Mouse (Mus musculus): Measurements from ENCODE around the gene Pglyrp2.

The Pglyrp2 gene

GRCm38 (mm10) chr17:32424034-32424433 is at the start of gene Pglyrp2:
Gene Pglyrp2 (minus strand): TSS chr17:32424167.
- no peak for DNase-seq

- DNase-seq: no peak
These were observed 48.2 kb upstream of the Pglyrp2 start for GRCm38 (mm10) chr17:32472176-32472575.

- DNase-seq: no peak
These were observed 46.8 kb upstream of the Pglyrp2 start for GRCm38 (mm10) chr17:32470795-32471194.

- no peak for DNase-seq
These were observed 44.5 kb upstream of the Pglyrp2 start for GRCm38 (mm10) chr17:32468494-32468893.

GRCm38 (mm10) chr17:32454997-32455396 is 31.0 kb upstream of the Pglyrp2 start:
- no peak for DNase-seq

GRCm38 (mm10) chr17:32454188-32454587 is 30.2 kb upstream of the Pglyrp2 start:
- DNase-seq: no peak

- no peak for DNase-seq
These were observed 28.5 kb upstream of the Pglyrp2 start, which contains the start of gene Cyp4f39 for GRCm38 (mm10) chr17:32452482-32452881. Gene Cyp4f39 (plus strand): TSS chr17:32452723.

GRCm38 (mm10) chr17:32450844-32451537 is 27.0 kb upstream of the Pglyrp2 start:
- no peak for DNase-seq

GRCm38 (mm10) chr17:32449042-32449441 is 25.1 kb upstream of the Pglyrp2 start:
- no peak for DNase-seq

- DNase-seq: no peak
These were observed 23.2 kb upstream of the Pglyrp2 start for GRCm38 (mm10) chr17:32447195-32447594.

GRCm38 (mm10) chr17:32445016-32445415 is 21.0 kb upstream of the Pglyrp2 start:
- no peak for DNase-seq

- DNase-seq: no peak
These were observed 19.3 kb upstream of the Pglyrp2 start for GRCm38 (mm10) chr17:32443245-32443644.

- no peak for DNase-seq
These were observed 13.1 kb upstream of the Pglyrp2 start for GRCm38 (mm10) chr17:32437106-32437505.

GRCm38 (mm10) chr17:32435151-32435550 is 11.2 kb upstream of the Pglyrp2 start:
- DNase-seq: no peak

- DNase-seq: no peak
These were observed 10.4 kb upstream of the Pglyrp2 start for GRCm38 (mm10) chr17:32434324-32434723.

- no peak for DNase-seq
These were observed 8.0 kb upstream of the Pglyrp2 start for GRCm38 (mm10) chr17:32431972-32432371.

- DNase-seq: no peak
These were observed 2.6 kb upstream of the Pglyrp2 start for GRCm38 (mm10) chr17:32426610-32427009.

- DNase-seq: no peak
These were observed 3.2 kb downstream of the Pglyrp2 start for GRCm38 (mm10) chr17:32420781-32421180.

GRCm38 (mm10) chr17:32419989-32420388 is 4.0 kb downstream of the Pglyrp2 start:
- no peak for DNase-seq

GRCm38 (mm10) chr17:32416771-32417170 is 7.2 kb downstream of the Pglyrp2 start:
- no peak for DNase-seq

GRCm38 (mm10) chr17:32415417-32416020 is 8.4 kb downstream of the Pglyrp2 start:
- DNase-seq: no peak

- no peak for DNase-seq
These were observed 12.1 kb downstream of the Pglyrp2 start for GRCm38 (mm10) chr17:32411898-32412297.

GRCm38 (mm10) chr17:32403417-32403816 is 20.6 kb downstream of the Pglyrp2 start, which contains the start of gene Rasal3:
Gene Rasal3 (minus strand): TSS chr17:32403583.
- DNase-seq: no peak

- no peak for DNase-seq
These were observed 21.2 kb downstream of the Pglyrp2 start for GRCm38 (mm10) chr17:32402779-32403157.
